Mouse (Mus musculus) thymus, adult 18-20 months (tissue): ENCODE measurements at regions not wholly inside any gene's neighbourhood (a gene's known extent, or its start where the extent isn't known, plus 50 kb on each side); places are given as distances from the start of the nearest gene placed in this dataset.

Experiments used
- DNase-seq, 2 experiments: peaks; one replicate each; pipeline ENCODE4 v3.0.0; 2022; ENCODE audit warnings: mixed read lengths in 2 of 2

DNA sequence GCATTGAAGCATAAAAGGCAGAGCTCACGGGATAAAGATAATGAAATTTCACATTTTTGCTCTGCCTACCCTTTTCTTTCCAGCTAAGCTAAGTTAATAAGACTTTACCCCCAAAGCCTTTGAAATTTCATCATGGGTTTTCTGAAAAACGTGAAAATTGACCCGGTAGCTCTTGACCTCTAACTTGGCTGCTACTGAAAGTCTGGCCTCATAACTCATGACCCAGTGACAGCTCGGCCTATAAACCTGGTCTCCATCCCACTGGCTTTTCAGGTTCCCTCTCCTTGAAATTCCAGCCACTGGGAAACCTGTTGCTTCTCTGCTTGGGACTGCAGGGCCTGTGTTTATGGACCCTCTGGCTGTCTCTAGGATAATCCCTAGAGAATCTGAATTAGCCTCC lies 2285.3 kb downstream of the 4930444P10Rik start:
- DNase-seq: no peak

DNA sequence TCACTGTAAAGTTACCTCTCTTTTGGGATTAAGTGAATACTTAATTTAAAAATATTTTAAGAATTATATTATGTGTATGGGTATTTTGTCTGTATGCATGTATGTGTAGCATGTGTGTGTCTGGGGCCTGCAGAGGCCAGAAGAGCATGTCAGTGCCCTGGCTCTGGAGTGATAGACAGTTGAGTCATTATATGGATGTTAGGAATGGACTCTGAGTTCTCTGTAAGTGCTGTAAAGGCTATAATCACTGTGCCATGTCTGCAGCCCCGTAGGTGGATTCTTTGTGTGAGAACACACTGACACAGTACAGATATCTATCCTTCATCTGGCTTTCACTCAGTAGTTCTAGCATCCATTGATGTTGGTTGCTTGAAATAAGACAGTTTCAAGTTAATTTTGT lies 2292.7 kb downstream of the 4930444P10Rik start:
- no peak for DNase-seq

DNA sequence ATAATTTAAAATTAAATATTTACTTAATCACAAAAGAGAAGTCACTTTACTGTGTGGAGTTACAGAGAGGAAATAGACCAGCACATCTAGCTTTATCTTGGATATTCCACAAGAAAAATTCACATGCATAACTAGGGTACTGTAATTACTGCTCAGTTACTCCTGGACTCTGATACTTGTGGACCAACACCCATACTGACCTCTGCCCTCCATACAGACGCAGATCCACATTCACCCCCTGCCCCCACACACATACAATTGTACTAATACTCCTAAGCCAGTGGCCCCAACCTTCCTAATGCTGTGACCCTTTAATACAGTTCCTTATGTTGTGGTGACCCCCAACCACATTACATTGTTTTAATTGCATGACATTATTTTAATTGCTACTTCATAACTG lies 2294.3 kb downstream of the 4930444P10Rik start:
- no peak for DNase-seq

DNA sequence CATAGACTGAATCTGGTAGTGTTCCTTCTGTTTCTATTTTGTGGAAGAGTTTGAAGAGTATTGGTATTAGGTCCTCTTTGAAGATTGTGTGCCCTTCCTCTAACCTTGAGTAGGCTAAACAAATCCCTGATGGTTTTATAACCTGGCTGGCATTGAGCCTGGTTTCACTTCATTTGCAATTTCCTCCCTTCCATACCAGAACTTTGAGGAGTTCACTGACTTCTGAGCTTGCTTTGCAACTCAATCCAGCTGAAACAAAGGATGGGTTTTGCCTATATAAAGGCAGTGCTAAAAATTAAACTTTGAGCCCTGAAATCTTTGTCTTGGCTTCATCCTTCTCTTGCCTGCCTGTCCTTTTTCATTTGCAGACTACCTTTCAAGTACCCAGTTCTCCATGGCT lies 2297.9 kb downstream of the 4930444P10Rik start:
- DNase-seq: no peak

DNA sequence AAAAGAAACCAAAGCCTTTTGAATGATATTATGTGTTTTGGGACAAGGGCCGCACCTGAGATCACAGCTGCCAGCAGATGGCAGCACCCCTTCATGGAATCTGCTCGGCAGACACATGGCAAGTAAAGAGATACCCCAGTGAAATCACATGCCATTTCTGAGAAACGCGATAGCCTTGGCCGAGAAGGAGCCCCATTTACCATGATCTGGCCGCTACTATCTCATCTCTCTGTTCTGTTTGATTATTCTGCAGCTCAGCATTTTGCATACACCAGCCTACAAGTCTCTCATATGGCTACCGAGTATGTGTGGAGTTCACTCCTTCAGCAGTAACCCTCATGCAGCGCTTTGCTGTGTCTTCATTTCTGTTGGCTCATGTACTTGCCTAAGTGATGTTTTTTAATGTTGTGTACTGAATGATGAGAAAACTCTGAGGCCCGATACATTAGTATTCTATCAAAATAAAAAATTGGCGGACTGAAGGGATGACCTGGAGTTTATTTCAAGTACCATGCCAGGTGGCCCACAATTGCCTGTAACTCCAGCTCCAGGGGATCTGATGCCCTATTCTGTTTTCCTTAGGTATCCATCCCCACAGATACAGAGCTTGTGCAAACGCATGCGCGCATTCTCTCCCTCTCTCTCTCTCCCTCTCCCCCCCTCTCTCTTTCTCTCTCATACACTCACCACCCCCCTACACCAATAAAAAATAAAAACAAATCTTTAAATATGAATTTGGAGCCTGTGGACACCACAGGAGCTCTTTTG lies 2303.6 kb downstream of the 4930444P10Rik start:
- DNase-seq: peak; percentile 16 to 17

DNA sequence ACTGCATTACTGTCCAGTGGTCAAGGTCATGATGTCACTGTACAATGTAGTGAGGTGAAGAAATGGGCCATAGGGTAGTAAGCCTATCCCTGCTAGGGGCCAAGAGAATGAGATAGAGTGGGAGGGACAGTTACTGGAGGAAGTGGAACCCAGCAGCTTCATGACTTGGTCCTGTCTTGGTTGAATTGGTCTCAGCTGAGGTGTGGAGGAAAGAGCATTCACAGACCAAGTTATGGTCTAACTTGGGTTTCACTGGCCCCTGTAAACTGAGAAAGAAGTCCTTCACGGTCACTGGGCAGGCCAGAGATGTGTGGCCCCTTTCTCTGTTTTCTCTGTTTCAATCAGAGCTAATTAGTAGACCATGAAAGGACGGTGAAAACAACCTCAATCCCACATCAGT lies 2306.1 kb downstream of the 4930444P10Rik start:
- DNase-seq: no peak

DNA sequence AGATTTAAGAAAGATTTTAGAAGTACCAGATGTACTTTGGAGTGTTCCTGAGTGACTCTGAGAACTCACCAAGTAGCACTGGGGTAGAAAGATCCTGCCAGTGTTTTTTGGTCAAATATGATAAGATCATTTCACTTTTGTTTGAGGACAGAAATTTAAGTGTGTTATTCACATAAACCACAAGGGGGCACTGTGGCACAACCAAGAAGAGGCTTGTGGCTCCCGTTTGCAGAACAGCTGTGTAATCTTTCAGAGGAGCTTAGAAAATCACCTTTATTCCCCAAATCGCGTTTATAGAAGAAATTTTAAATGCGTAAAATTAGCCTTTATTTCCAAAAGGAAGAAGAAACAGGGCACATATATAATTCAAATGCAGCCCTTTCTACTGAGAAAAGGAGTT lies 2308.7 kb downstream of the 4930444P10Rik start:
- DNase-seq: no peak

DNA sequence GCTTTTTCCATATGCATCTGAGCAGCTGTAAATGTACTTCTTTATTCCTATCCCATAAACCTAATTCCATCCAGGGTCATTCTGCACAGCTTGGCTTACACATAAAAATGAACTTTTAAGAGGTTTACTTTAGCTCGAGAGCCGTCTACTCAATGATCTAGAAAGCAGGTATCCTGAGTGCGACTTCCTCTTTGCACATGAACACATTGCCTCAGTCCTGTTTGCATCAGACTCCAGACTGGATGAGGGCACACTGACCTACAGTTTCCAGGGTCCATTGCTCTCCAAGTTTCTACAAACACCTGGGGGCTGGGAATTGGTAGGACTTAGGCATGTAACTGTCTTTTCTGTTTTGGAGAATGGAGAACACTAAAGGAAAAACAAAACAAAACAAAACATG lies 2310.5 kb downstream of the 4930444P10Rik start:
- no peak for DNase-seq

DNA sequence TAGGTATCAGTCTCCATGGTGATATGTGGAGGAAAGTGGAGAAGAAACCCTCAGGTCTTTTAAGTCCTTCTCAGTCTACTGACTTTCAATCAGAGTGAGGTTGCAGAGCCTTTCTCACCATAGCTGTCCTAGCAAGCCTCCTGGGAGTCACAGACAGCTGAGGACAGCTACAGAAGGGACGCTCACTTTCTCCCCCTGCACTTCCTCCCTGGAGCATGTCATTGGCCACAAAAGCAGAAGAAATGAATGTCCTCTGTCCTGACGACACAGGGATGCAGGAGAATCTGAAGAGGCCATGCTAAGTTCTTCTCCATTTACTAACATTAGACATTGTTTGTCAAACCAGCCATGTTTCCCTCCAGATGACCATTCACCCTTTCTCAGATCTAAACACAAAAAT lies 2321.0 kb downstream of the 4930444P10Rik start:
- no peak for DNase-seq

DNA sequence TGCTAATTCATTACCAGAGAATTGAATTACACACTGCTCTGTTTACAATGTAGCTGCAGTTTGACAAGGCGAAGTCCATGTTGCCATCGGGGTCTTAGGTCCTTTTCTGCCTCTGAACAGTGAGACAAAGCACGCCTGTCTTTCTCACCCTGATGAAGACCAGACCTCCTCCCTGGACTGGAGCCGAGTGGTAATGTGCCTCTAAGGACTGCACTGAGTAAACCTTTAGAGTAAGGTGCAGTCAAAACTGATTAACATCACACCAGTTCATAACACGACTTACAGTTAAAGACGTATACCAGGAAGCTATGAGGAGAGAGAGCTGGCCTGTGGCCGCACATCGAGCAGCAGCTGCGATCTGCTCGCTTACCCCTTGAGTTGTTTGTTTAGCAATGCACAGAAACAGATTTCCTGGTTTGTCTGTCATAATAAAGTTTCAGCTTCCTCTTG lies 2322.1 kb downstream of the 4930444P10Rik start:
- DNase-seq: no peak

DNA sequence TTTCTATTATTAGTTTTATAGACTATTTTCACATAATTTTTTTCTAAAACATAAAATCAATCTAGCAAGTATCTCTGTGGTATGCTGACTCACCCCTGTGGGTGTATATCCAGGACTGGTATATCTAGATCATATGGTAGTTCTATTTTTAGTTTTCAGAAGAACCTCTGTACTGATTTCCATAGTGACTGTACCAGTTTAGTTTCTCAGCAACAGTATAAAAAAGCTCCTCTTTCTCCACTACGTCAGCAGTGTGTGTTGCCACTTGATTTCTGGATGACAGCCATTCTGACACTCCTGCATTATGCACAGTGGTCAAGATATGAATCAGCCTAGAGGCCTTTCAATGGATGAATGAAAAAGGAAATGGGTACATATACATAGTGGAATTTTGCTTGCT lies 2338.6 kb downstream of the A830018L16Rik start:
- no peak for DNase-seq

DNA sequence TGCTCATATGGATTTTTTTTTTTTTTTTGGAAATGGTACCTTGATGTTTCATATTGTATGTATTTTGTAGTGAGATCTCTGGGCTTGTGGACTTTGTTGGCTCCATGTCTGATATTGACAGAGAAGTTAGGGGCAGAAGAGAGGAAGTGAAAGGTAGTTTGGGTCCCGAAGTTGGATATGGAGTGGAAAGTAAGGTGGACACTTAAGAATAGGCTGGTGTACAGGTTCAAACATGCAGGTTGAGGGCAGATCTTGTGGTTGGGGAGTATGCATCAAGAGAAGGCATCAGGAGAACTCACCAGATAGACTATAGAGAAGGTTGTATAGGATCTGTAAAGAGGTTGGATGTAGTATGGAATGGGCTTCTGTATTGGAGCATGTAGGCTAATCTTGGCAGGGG lies 2337.5 kb downstream of the A830018L16Rik start:
- DNase-seq: no peak
